Mouse (Mus musculus): ENCODE data around the gene Rab19.

GRCm38 (mm10) chr6:39403136-39403535, 22.2 kb downstream of the Rab19 start:
- TF ChIP-seq CTCF (IDR thresholded peaks at IDR 0.05; ENCODE audit: control insufficient read depth, insufficient read depth, insufficient replicate concordance, low read depth, low read length) = no peak
- no peak for TF ChIP-seq POLR2A (IDR thresholded peaks at IDR 0.05; ENCODE audit: control insufficient read depth, low read depth, low read length)
